Mouse (Mus musculus) urinary bladder, adult 2 months (tissue): ENCODE data around the gene Mrgpra3. TPM values are rescaled to one million over a fixed set of nuclear protein-coding genes. Genes with fewer than 3 reads are reported as not detected.

Experiments
- DNase-seq: peaks from one replicate; pipeline ENCODE4 v3.0.0; 2022; ENCODE audit warnings: low spot score
- polyA plus RNA-seq: library from polyadenylated mRNA; depleted of rRNA; stranded (reverse); fragments of >200 nt; gene quantifications from 2 replicates; pipeline ENCODE4 v1.2.3, GENCODE M21; 2012; rRNA removed

Mrgpra3 gene
- polyA plus RNA-seq = not detected in 2 replicates

- no peak for DNase-seq
These were observed at the start of gene Mrgpra3 for GRCm38 (mm10) chr7:47601272-47601671. Gene Mrgpra3 (minus strand): TSS chr7:47601372.

Other genes with a start within 250 kb of the Mrgpra3 start
- gene Mrgpra1, start 247.1 kb downstream of the Mrgpra3 start, polyA plus RNA-seq = not detected in 2 replicates
- not detected in 2 replicates for gene Mrgpra2a, start 149.2 kb downstream of the Mrgpra3 start, polyA plus RNA-seq
- gene Mrgpra2b, start 72.5 kb downstream of the Mrgpra3 start, polyA plus RNA-seq = not detected in 2 replicates